Mouse (Mus musculus): ENCODE data around the gene Lyrm1. TPM values are rescaled to one million over a fixed set of nuclear protein-coding genes. Genes with fewer than 3 reads are reported as not detected.

The Lyrm1 gene
- total RNA-seq (2014; rRNA removed): 4.6 and 6.2 TPM in 2 replicates
- 0.95 and 1.2 TPM in 2 replicates for polyA plus RNA-seq (2012; rRNA removed)

GRCm38 (mm10) chr7:119895639-119896512 lies at the start of gene Lyrm1, which contains the start of gene Dcun1d3:
Lyrm1 (plus strand) TSS chr7:119895861.
Dcun1d3 (minus strand) TSS chr7:119896298.
- Histone ChIP-seq H3K27me3 (ENCODE audit: control insufficient read depth, insufficient read depth, low read length) (no peaks in the 10 kb centered on the region), H3K79me2 (ENCODE audit: control insufficient read depth, insufficient read depth, low read length) (peaks cover 13% of the 10 kb centered on the region; the same call in 1 of the 2 replicates), H3K36me3 (ENCODE audit: control insufficient read depth, insufficient read depth, low read length) (no peaks in the 10 kb centered on the region), H3K4me3 (ENCODE audit: insufficient read depth, low read depth, low read length) (peak within 1 kb of the TSS; percentile 98), H3K9ac (ENCODE audit: low read depth, low read length) (peak within 1 kb of the TSS; percentile 96), H3K4me1 (ENCODE audit: control insufficient read depth, insufficient read depth, low read length) (peaks cover 15% of the 10 kb centered on the region), H3K27ac (replicated peaks; ENCODE audit: insufficient read depth, low read depth, low read length) (peak within 1 kb of the TSS; percentile 98)
- DNase-seq (ENCODE audit: extremely low read depth, low read depth, low spot score): peak; percentile 85
- under 1% methylated on average over 62 of the region's 63 CpGs for WGBS
- no peak for TF ChIP-seq CTCF (IDR thresholded peaks at IDR 0.05; ENCODE audit: low read depth, low read length)
- TF ChIP-seq POLR2A (IDR thresholded peaks at IDR 0.05; ENCODE audit: extremely low read depth, insufficient read depth, low read length): peak; percentile 64

GRCm38 (mm10) chr7:119847396-119847795 lies 48.3 kb upstream of the Lyrm1 start:
- H3K79me2 ChIP-seq (ENCODE audit: control insufficient read depth, insufficient read depth, low read length): no peaks in the 10 kb centered on the region
- 26% methylated on average over 2 of the region's 2 CpGs for WGBS
- H3K36me3 ChIP-seq (ENCODE audit: control insufficient read depth, insufficient read depth, low read length): no peaks in the 10 kb centered on the region; the same call in 1 of the 2 replicates
- TF ChIP-seq POLR2A (IDR thresholded peaks at IDR 0.05; ENCODE audit: extremely low read depth, insufficient read depth, low read length) (no peak), CTCF (IDR thresholded peaks at IDR 0.05; ENCODE audit: low read depth, low read length) (no peak)
- H3K27me3 ChIP-seq (ENCODE audit: control insufficient read depth, insufficient read depth, low read length): no peaks in the 10 kb centered on the region
- peaks cover 7% of the 10 kb centered on the region; the same call in 1 of the 2 replicates for H3K4me1 ChIP-seq (ENCODE audit: control insufficient read depth, insufficient read depth, low read length)
- DNase-seq (ENCODE audit: extremely low read depth, low read depth, low spot score): peak; percentile 87
- H3K4me3 ChIP-seq (ENCODE audit: insufficient read depth, low read depth, low read length): no peak overlapping the region
- H3K9ac ChIP-seq (ENCODE audit: low read depth, low read length): no peak overlapping the region
- no peak overlapping the region for H3K27ac ChIP-seq (replicated peaks; ENCODE audit: insufficient read depth, low read depth, low read length)

- no peak overlapping the region for H3K9ac ChIP-seq (ENCODE audit: low read depth, low read length)
- no peak overlapping the region for H3K4me3 ChIP-seq (ENCODE audit: insufficient read depth, low read depth, low read length)
- DNase-seq (ENCODE audit: extremely low read depth, low read depth, low spot score): peak; percentile 56
- H3K4me1 ChIP-seq (ENCODE audit: control insufficient read depth, insufficient read depth, low read length): peaks cover 7% of the 10 kb centered on the region; the same call in 1 of the 2 replicates
- H3K27me3 ChIP-seq (ENCODE audit: control insufficient read depth, insufficient read depth, low read length): no peaks in the 10 kb centered on the region
- TF ChIP-seq POLR2A (IDR thresholded peaks at IDR 0.05; ENCODE audit: extremely low read depth, insufficient read depth, low read length) (no peak), CTCF (IDR thresholded peaks at IDR 0.05; ENCODE audit: low read depth, low read length) (peak; percentile 80)
- no peaks in the 10 kb centered on the region for H3K79me2 ChIP-seq (ENCODE audit: control insufficient read depth, insufficient read depth, low read length)
- no peak overlapping the region for H3K27ac ChIP-seq (replicated peaks; ENCODE audit: insufficient read depth, low read depth, low read length)
- H3K36me3 ChIP-seq (ENCODE audit: control insufficient read depth, insufficient read depth, low read length): peaks cover 2% of the 10 kb centered on the region; the same call in 1 of the 2 replicates
- 0% methylated on average over 1 of the region's 1 CpGs for WGBS
Measured at GRCm38 (mm10) chr7:119849096-119849495, 46.6 kb upstream of the Lyrm1 start.

- Histone ChIP-seq H3K9ac (ENCODE audit: low read depth, low read length) (no peak overlapping the region), H3K36me3 (ENCODE audit: control insufficient read depth, insufficient read depth, low read length) (peaks cover 2% of the 10 kb centered on the region; the same call in 1 of the 2 replicates), H3K27me3 (ENCODE audit: control insufficient read depth, insufficient read depth, low read length) (no peaks in the 10 kb centered on the region), H3K79me2 (ENCODE audit: control insufficient read depth, insufficient read depth, low read length) (no peaks in the 10 kb centered on the region), H3K27ac (replicated peaks; ENCODE audit: insufficient read depth, low read depth, low read length) (no peak overlapping the region), H3K4me3 (ENCODE audit: insufficient read depth, low read depth, low read length) (no peak overlapping the region), H3K4me1 (ENCODE audit: control insufficient read depth, insufficient read depth, low read length) (peaks cover 7% of the 10 kb centered on the region; the same call in 1 of the 2 replicates)
- WGBS: 32% methylated on average over 5 of the region's 5 CpGs
- DNase-seq (ENCODE audit: extremely low read depth, low read depth, low spot score): peak; percentile 63
- TF ChIP-seq CTCF (IDR thresholded peaks at IDR 0.05; ENCODE audit: low read depth, low read length) (no peak), POLR2A (IDR thresholded peaks at IDR 0.05; ENCODE audit: extremely low read depth, insufficient read depth, low read length) (no peak)
Measured at GRCm38 (mm10) chr7:119850737-119851136, 44.9 kb upstream of the Lyrm1 start.

GRCm38 (mm10) chr7:119852494-119852893 lies 43.2 kb upstream of the Lyrm1 start:
- TF ChIP-seq CTCF (IDR thresholded peaks at IDR 0.05; ENCODE audit: low read depth, low read length) (no peak), POLR2A (IDR thresholded peaks at IDR 0.05; ENCODE audit: extremely low read depth, insufficient read depth, low read length) (no peak)
- Histone ChIP-seq H3K9ac (ENCODE audit: low read depth, low read length) (no peak overlapping the region), H3K4me1 (ENCODE audit: control insufficient read depth, insufficient read depth, low read length) (peaks cover 6% of the 10 kb centered on the region; the same call in 1 of the 2 replicates), H3K36me3 (ENCODE audit: control insufficient read depth, insufficient read depth, low read length) (peaks cover 9% of the 10 kb centered on the region; the same call in 1 of the 2 replicates), H3K4me3 (ENCODE audit: insufficient read depth, low read depth, low read length) (no peak overlapping the region), H3K27ac (replicated peaks; ENCODE audit: insufficient read depth, low read depth, low read length) (no peak overlapping the region), H3K27me3 (ENCODE audit: control insufficient read depth, insufficient read depth, low read length) (no peaks in the 10 kb centered on the region), H3K79me2 (ENCODE audit: control insufficient read depth, insufficient read depth, low read length) (no peaks in the 10 kb centered on the region)
- no peak for DNase-seq (ENCODE audit: extremely low read depth, low read depth, low spot score)

Data from liver, adult 2 months (tissue).